Mouse (Mus musculus) G1E (cell line): Measurements from ENCODE around the gene Gabpb2.

ENCODE experiments used
- CTCF ChIP-seq: IDR thresholded peaks from 2 replicates; pipeline ENCODE4 v1.5.1; 2012; ENCODE audit warnings: low read depth, low read length, inconsistent platforms, mixed read lengths
- GATA1 ChIP-seq: IDR thresholded peaks from 2 replicates; pipeline ENCODE4 v1.6.1; 2012; ENCODE audit warnings: borderline replicate concordance, low read length, inconsistent platforms, mixed read lengths
- GATA2 ChIP-seq: IDR thresholded peaks from 2 replicates; pipeline ENCODE4 v1.6.1; 2012; ENCODE audit warnings: low read depth, low read length, inconsistent platforms, borderline replicate concordance
- POLR2AphosphoS5 ChIP-seq: IDR thresholded peaks from 2 replicates; pipeline ENCODE4 v1.6.1; 2012; ENCODE audit warnings: low read depth, low read length, inconsistent platforms; ENCODE audit not compliant: insufficient replicate concordance
- TAL1 ChIP-seq: conservative IDR thresholded peaks from 2 replicates; pipeline ENCODE4 v1.6.1; 2012; ENCODE audit warnings: low read depth, low read length, inconsistent platforms, mixed read lengths

DNA sequence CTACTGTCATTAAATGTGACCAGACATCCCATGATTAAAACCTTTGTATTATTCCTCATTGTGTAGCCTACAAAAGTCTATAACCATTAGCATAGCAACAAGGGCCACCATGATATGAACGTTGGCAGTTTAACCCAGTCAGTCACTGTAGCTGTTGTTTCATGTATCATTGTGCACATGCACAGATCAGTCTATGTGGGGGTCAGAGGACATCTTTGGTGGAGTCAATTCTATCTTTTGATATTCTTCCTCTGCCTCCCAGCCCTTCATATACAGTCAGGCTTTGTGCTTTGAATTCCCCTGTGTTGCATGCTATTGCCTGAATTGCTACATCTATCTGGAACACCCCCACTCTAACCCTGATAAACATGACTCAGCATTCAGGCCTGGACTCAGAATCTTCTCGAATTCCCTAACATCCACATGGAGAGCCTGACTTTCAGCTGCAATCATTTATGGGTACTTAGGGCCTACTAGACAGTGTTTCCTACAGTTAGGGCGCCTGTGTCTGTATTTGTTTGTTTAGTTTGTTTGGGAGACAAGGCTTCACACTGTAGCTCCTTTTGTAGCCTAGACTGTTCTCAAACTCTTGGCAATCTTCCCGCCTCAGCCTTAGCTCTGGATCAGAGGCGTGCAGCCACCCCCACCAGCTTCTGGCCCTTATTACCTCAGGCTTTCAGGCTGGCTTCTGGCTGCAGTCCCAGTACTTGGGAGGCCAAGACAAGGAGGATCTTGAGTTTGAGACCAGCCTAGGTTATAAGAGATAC lies 28.9 kb upstream of the Gabpb2 start:
- TF ChIP-seq CTCF = no peak
- TF ChIP-seq TAL1 = no peak
- TF ChIP-seq GATA1 = no peak
- TF ChIP-seq GATA2 = no peak
- TF ChIP-seq POLR2AphosphoS5 = no peak
